Mouse (Mus musculus): ENCODE data around the gene Pla2g1b. TPM values are rescaled to one million over a fixed set of nuclear protein-coding genes. Genes with fewer than 3 reads are reported as not detected.
"Not testable (repeated sequence)": the region's sequence is repeated elsewhere in the genome, so short reads cannot be mapped to it uniquely, and the experiment has no call there.

Pla2g1b gene
- polyA plus RNA-seq, 1 experiment from 2014 or later, result not detected

GRCm38 (mm10) chr5:115498307-115499240, 32.5 kb downstream of the Pla2g1b start:
- Histone ChIP-seq H3K36me3 (no peaks in the 10 kb centered on the region), H3K9me3 (no peaks in the 10 kb centered on the region), H3K27ac (peak overlapping the region; percentile 27), H3K4me1 (peaks cover 14% of the 10 kb centered on the region), H3K4me2 (no peak overlapping the region), H3K4me3 (no peak overlapping the region), H3K27me3 (no peaks in the 10 kb centered on the region), H3K9ac (no peak overlapping the region)
- 44% methylated on average over 9 of the region's 9 CpGs for WGBS
- no peak for ATAC-seq (ENCODE audit: insufficient number of reproducible peaks, low FRiP score, low TSS enrichment, low read depth)

GRCm38 (mm10) chr5:115500383-115500935, 34.4 kb downstream of the Pla2g1b start:
- Histone ChIP-seq H3K27me3 (no peaks in the 10 kb centered on the region), H3K9me3 (no peaks in the 10 kb centered on the region), H3K9ac (no peak overlapping the region), H3K27ac (no peak overlapping the region), H3K4me3 (no peak overlapping the region), H3K4me1 (0 out of 2 replicates have a peak, but pooled peaks cover 4% of the 10 kb centered on the region), H3K36me3 (no peaks in the 10 kb centered on the region), H3K4me2 (no peak overlapping the region)
- 71% methylated on average over 12 of the region's 12 CpGs for WGBS
- no peak for ATAC-seq (ENCODE audit: insufficient number of reproducible peaks, low FRiP score, low TSS enrichment, low read depth)

- Histone ChIP-seq H3K4me3 (no peak overlapping the region), H3K9ac (no peak overlapping the region), H3K4me2 (no peak overlapping the region), H3K27ac (no peak overlapping the region), H3K27me3 (no peaks in the 10 kb centered on the region), H3K36me3 (no peaks in the 10 kb centered on the region), H3K9me3 (no peaks in the 10 kb centered on the region), H3K4me1 (peaks cover 16% of the 10 kb centered on the region)
- 56% methylated on average over 12 of the region's 12 CpGs for WGBS
- ATAC-seq (ENCODE audit: insufficient number of reproducible peaks, low FRiP score, low TSS enrichment, low read depth), result no peak
Observed at GRCm38 (mm10) chr5:115503035-115503434, 37.0 kb downstream of the Pla2g1b start.

GRCm38 (mm10) chr5:115505617-115506016, 39.6 kb downstream of the Pla2g1b start:
- not testable (repeated sequence) for H3K4me2 ChIP-seq; H3K9ac ChIP-seq; H3K4me3 ChIP-seq; H3K36me3 ChIP-seq; H3K27me3 ChIP-seq; H3K9me3 ChIP-seq; ATAC-seq (ENCODE audit: insufficient number of reproducible peaks, low FRiP score, low TSS enrichment, low read depth); H3K27ac ChIP-seq
- WGBS, result 72% methylated on average over 4 of the region's 4 CpGs
- H3K4me1 ChIP-seq, result peaks cover 40% of the 10 kb centered on the region

GRCm38 (mm10) chr5:115506454-115507201, 40.6 kb downstream of the Pla2g1b start, which contains the start of gene Pxn:
Gene Pxn, plus strand, starts transcription at chr5:115506676.
- Histone ChIP-seq H3K4me2 (peak within 1 kb of the TSS; percentile 75), H3K9ac (peak within 1 kb of the TSS; percentile 90), H3K4me3 (peak within 1 kb of the TSS; percentile 91), H3K36me3 (no peaks in the 10 kb centered on the region), H3K4me1 (peaks cover 40% of the 10 kb centered on the region), H3K27ac (peak within 1 kb of the TSS; percentile 80), H3K27me3 (no peaks in the 10 kb centered on the region), H3K9me3 (no peaks in the 10 kb centered on the region)
- ATAC-seq (ENCODE audit: insufficient number of reproducible peaks, low FRiP score, low TSS enrichment, low read depth), result peak; percentile 81
- WGBS, result under 1% methylated on average over 51 of the region's 74 CpGs

GRCm38 (mm10) chr5:115507267-115507980, 41.4 kb downstream of the Pla2g1b start:
- no peak for ATAC-seq (ENCODE audit: insufficient number of reproducible peaks, low FRiP score, low TSS enrichment, low read depth)
- 12% methylated on average over 12 of the region's 12 CpGs for WGBS
- Histone ChIP-seq H3K9ac (peak overlapping the region; percentile 90), H3K27me3 (no peaks in the 10 kb centered on the region), H3K4me2 (peak overlapping the region; percentile 75), H3K9me3 (no peaks in the 10 kb centered on the region), H3K4me3 (peak overlapping the region; percentile 91), H3K4me1 (peaks cover 46% of the 10 kb centered on the region), H3K36me3 (no peaks in the 10 kb centered on the region), H3K27ac (peak overlapping the region; percentile 79)

GRCm38 (mm10) chr5:115507981-115508858, 42.2 kb downstream of the Pla2g1b start:
- Histone ChIP-seq H3K4me3 (peak overlapping the region; percentile 91), H3K9ac (peak overlapping the region; percentile 90), H3K9me3 (no peaks in the 10 kb centered on the region), H3K4me2 (peak overlapping the region; percentile 75), H3K4me1 (peaks cover 50% of the 10 kb centered on the region), H3K27ac (peak overlapping the region; percentile 79), H3K36me3 (peaks cover under 1% of the 10 kb centered on the region; the same call in 1 of the 2 replicates), H3K27me3 (no peaks in the 10 kb centered on the region)
- peak; percentile 12; the same call in 1 of the 2 replicates for ATAC-seq (ENCODE audit: insufficient number of reproducible peaks, low FRiP score, low TSS enrichment, low read depth)
- WGBS, result 14% methylated on average over 18 of the region's 18 CpGs

GRCm38 (mm10) chr5:115508859-115509147, 42.7 kb downstream of the Pla2g1b start:
- Histone ChIP-seq H3K4me1 (peaks cover 52% of the 10 kb centered on the region), H3K4me3 (peak overlapping the region; percentile 91), H3K4me2 (peak overlapping the region; percentile 75), H3K36me3 (peaks cover 6% of the 10 kb centered on the region; the same call in 1 of the 2 replicates), H3K9me3 (no peaks in the 10 kb centered on the region), H3K27ac (peak overlapping the region; percentile 79), H3K27me3 (no peaks in the 10 kb centered on the region), H3K9ac (peak overlapping the region; percentile 90; the same call in 1 of the 2 replicates)
- WGBS, result 34% methylated on average over 10 of the region's 10 CpGs
- peak; percentile 25; the same call in 1 of the 2 replicates for ATAC-seq (ENCODE audit: insufficient number of reproducible peaks, low FRiP score, low TSS enrichment, low read depth)

- Histone ChIP-seq H3K27ac (peak overlapping the region; percentile 79), H3K9ac (0 out of 2 replicates have a peak overlapping the region, but pooled peaks have one; percentile 90), H3K4me3 (peak overlapping the region; percentile 91), H3K4me1 (peaks cover 57% of the 10 kb centered on the region), H3K9me3 (no peaks in the 10 kb centered on the region), H3K4me2 (peak overlapping the region; percentile 75), H3K36me3 (peaks cover 7% of the 10 kb centered on the region; the same call in 1 of the 2 replicates), H3K27me3 (no peaks in the 10 kb centered on the region)
- no peak for ATAC-seq (ENCODE audit: insufficient number of reproducible peaks, low FRiP score, low TSS enrichment, low read depth)
- 18% methylated on average over 15 of the region's 15 CpGs for WGBS
Observed at GRCm38 (mm10) chr5:115509321-115509761, 43.3 kb downstream of the Pla2g1b start.

- 67% methylated on average over 15 of the region's 15 CpGs for WGBS
- Histone ChIP-seq H3K9ac (0 out of 2 replicates have a peak overlapping the region, but pooled peaks have one; percentile 12), H3K27ac (peak overlapping the region; percentile 79), H3K27me3 (no peaks in the 10 kb centered on the region), H3K36me3 (peaks cover 7% of the 10 kb centered on the region; the same call in 1 of the 2 replicates), H3K4me1 (peaks cover 64% of the 10 kb centered on the region), H3K4me3 (peak overlapping the region; percentile 91), H3K9me3 (no peaks in the 10 kb centered on the region), H3K4me2 (peak overlapping the region; percentile 75)
- no peak for ATAC-seq (ENCODE audit: insufficient number of reproducible peaks, low FRiP score, low TSS enrichment, low read depth)
Observed at GRCm38 (mm10) chr5:115509790-115510689, 44.0 kb downstream of the Pla2g1b start.

Measured in limb, embryonic 15.5 days (tissue).